Mouse (Mus musculus): ENCODE measurements around the gene Dcaf17.

Dcaf17 gene

GRCm38 (mm10) chr2:71121406-71121805 lies 66.3 kb downstream of the Dcaf17 start:
- DNase-seq (ENCODE audit: low spot score), result no peak

- no peak for DNase-seq (ENCODE audit: low spot score)
Measured at GRCm38 (mm10) chr2:71122268-71123029, 67.3 kb downstream of the Dcaf17 start.

GRCm38 (mm10) chr2:71123591-71123990 lies 68.5 kb downstream of the Dcaf17 start:
- DNase-seq (ENCODE audit: low spot score), result no peak

- no peak for DNase-seq (ENCODE audit: low spot score)
Measured at GRCm38 (mm10) chr2:71127779-71128534, 72.8 kb downstream of the Dcaf17 start.

DNA sequence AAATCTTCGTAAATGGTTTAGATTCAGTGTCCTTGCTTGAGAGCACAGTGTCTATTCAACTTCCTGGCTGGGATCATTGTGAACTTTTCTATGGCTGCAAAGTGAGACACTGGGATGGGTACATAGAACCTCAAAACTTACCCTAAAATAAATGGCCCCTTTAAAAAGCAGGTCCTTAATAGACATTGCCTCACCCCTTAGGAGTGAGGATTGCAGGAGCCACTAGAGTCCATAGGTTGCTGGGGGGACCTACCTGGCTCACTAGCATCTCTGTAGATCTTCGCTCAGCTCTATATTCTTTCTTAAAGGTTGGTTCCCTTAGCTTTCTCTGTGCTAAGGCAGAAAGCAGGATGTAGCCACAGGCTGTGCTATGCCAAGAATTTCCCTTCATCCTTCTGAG lies 75.2 kb downstream of the Dcaf17 start:
- no peak for DNase-seq (ENCODE audit: low spot score)

GRCm38 (mm10) chr2:71131866-71132496 lies 76.9 kb downstream of the Dcaf17 start:
- no peak for DNase-seq (ENCODE audit: low spot score)

DNA sequence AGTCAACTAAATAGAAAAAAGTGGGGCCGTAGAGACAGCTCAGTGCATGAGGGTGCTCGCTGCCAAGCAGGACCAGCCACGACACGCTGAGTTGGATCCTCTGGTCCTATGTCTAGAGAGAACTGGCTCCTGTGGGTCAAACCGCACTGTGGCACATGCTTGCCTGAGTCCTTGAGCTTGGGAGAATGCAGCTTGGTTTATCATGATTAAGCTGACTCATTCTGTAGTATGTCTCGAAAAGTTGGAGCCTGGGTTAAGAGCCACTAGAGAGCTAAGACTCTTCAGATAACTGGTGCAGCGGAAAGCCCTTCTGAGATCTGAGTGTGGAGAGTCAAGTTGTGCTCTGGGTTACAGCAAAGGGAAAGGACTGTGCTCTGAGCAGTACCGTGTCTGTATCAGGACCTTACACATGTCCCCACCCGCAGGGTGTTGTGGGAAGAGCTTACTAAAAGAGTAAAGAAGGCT lies 78.9 kb downstream of the Dcaf17 start:
- DNase-seq (ENCODE audit: low spot score), result no peak

DNA sequence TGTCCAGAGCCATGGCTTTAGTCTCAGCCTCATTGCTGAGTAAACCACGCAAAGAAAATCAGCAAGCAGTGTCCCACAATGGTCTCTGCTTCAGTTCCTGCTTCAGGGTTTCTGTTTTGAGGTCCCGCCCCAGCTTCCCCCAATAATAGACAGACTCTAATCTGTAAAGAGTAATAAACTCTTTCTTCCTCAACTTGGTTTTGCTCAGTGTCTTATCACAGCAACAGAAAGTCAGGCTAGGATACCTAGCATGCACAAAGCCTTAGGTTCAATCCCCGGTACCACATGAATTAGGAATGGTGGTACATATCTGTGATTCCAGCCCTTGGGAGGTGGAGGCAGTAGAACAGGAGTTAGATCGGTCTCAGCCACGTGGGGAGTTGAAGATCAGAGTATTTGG lies 79.7 kb downstream of the Dcaf17 start:
- no peak for DNase-seq (ENCODE audit: low spot score)

DNA sequence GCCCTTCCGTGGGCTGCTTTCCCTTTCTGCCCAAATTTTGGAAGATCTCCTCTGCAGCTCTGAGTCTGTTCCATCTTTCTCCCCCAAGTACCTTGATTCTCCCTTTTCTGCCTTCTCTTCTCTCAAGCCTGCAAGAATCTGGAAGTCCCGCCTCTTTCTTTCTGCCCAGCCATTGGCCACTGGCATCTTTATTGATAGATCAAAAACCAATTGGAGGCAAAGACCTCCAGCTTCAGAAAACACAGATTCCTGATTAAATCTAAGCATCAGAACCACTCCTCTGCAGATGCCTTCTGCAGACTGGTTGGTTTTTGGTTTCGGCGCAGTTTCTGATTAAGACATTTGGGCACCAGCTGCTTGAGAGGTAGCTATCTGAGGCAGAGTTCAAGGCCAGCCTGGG lies 85.5 kb downstream of the Dcaf17 start:
- no peak for DNase-seq (ENCODE audit: low spot score)

- DNase-seq (ENCODE audit: low spot score), result no peak
Measured at GRCm38 (mm10) chr2:71142410-71142809, 87.3 kb downstream of the Dcaf17 start.

DNA sequence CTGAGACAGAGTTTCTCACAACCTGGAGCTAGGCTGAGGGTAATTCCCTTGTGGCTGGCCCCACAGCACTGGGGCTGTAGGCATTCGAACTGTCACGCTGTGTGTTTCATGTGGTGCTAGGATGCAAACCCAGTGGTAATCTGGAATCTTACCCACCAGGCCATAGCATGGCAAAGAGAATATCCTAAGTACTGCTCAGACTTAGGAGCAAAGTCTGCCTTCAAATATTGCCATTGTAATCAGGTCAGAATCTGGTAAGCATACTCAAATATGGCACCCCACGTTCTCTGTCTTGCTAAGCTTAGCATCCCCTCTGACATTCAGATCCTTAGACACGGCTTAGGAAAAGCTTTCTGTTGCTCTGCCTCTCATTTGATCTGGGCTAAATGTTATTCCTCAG lies 90.7 kb downstream of the Dcaf17 start:
- DNase-seq (ENCODE audit: low spot score), result no peak

- no peak for DNase-seq (ENCODE audit: low spot score)
Measured at GRCm38 (mm10) chr2:71146266-71146665, 91.1 kb downstream of the Dcaf17 start.

DNA sequence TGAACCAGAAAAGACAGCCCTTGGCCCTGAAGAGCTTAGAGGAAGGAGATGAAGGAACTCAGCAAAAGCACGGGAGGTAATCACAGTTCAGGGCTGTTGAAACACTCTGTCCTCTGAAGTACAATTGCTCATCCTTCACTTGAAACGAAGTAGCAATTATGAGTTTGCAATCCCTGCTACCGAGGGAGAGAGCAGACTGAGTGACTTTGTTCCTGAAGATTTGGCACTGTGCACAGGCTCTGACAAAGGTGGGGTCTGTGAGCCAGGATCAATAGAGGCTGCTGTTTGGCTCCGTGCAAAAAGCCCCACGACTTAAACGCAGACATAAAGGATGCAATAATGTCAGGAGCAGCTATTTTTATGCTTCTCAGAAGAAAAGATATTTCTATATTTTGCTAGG lies 92.7 kb downstream of the Dcaf17 start:
- no peak for DNase-seq (ENCODE audit: low spot score)

All from MN1 (cell line).